Mouse (Mus musculus) small intestine, adult 2 months (tissue): ENCODE data around the gene H2-DMa. TPM values are rescaled to one million over a fixed set of nuclear protein-coding genes. Genes with fewer than 3 reads are reported as not detected.

Source experiments
- H3K27ac ChIP-seq: fragments of 200-500 bp; 2 replicates; pipeline ENCODE4 v1.5.1; 2012; ENCODE audit warnings: low read depth, low read length, control low read depth, inconsistent platforms; ENCODE audit not compliant: insufficient read depth
- H3K27me3 ChIP-seq: fragments of 200-500 bp; 2 replicates; pipeline ENCODE4 v1.6.1; 2012; ENCODE audit warnings: mild to moderate bottlenecking, moderate library complexity, low read length, inconsistent platforms; ENCODE audit not compliant: control insufficient read depth, insufficient read depth
- H3K36me3 ChIP-seq: fragments of 200-500 bp; 2 replicates; pipeline ENCODE4 v1.6.1; 2012; ENCODE audit warnings: mild to moderate bottlenecking, low read length, control low read depth, inconsistent platforms; ENCODE audit not compliant: control insufficient read depth, insufficient read depth
- H3K4me1 ChIP-seq: fragments of 200-500 bp; 2 replicates; pipeline ENCODE4 v1.6.1; 2012; ENCODE audit warnings: low read length, inconsistent platforms, mixed read lengths; ENCODE audit not compliant: control insufficient read depth, insufficient read depth, insufficient read length
- H3K4me3 ChIP-seq: fragments of 200-500 bp; 2 replicates; pipeline ENCODE4 v1.5.1; 2012; ENCODE audit warnings: low read depth, mild to moderate bottlenecking, control low read depth, inconsistent platforms, low read length, moderate library complexity
- CTCF ChIP-seq: fragments of 200-500 bp; IDR thresholded peaks from 2 replicates; pipeline ENCODE4 v1.5.1; 2012; ENCODE audit warnings: low read depth, mild to moderate bottlenecking, control low read depth, inconsistent platforms, low read length, moderate library complexity, mixed read lengths; ENCODE audit not compliant: insufficient replicate concordance, insufficient read length; ENCODE audit errors: extremely low read depth
- POLR2A ChIP-seq: fragments of 200-500 bp; IDR thresholded peaks from 2 replicates; pipeline ENCODE4 v1.6.1; 2012; ENCODE audit warnings: low read depth, mild to moderate bottlenecking, control low read depth, inconsistent platforms, low read length, moderate library complexity
- WGBS: fragments of 180-500 bp; shearing (Covaris S2); methylation state at CpG from one replicate; pipeline ENCODE4 v1.1.7; 2018; 5-methylcytosine and 5-hydroxymethylcytosine counted together
- polyA plus RNA-seq: library from polyadenylated mRNA; depleted of rRNA; stranded (reverse); fragments of >200 nt; gene quantifications from 2 replicates; pipeline ENCODE4 v1.2.3, GENCODE M21; 2012

H2-DMa gene
- polyA plus RNA-seq, 1 experiment = 169 TPM

- 64% methylated on average over 6 of the region's 6 CpGs for WGBS
- no peak for TF ChIP-seq POLR2A
- peak; percentile 31; the same call in 1 of the 2 replicates for TF ChIP-seq CTCF
- Histone ChIP-seq H3K36me3 (peaks cover 4% of the 10 kb centered on the region; the same call in 1 of the 2 replicates), H3K27me3 (no peaks in the 10 kb centered on the region), H3K4me3 (no peak overlapping the region), H3K4me1 (no peaks in the 10 kb centered on the region), H3K27ac (no peak overlapping the region)
Measured at GRCm38 (mm10) chr17:34165033-34165730, 45.8 kb downstream of the H2-DMa start.

GRCm38 (mm10) chr17:34169279-34169678 lies 49.9 kb downstream of the H2-DMa start:
- H3K36me3 ChIP-seq = no peaks in the 10 kb centered on the region
- no peak overlapping the region for H3K27ac ChIP-seq
- H3K4me1 ChIP-seq = no peaks in the 10 kb centered on the region
- TF ChIP-seq CTCF (peak; percentile 77; the same call in 1 of the 2 replicates), POLR2A (no peak)
- no peak overlapping the region for H3K4me3 ChIP-seq
- 0% methylated on average over 2 of the region's 2 CpGs for WGBS
- H3K27me3 ChIP-seq = no peaks in the 10 kb centered on the region

GRCm38 (mm10) chr17:34170487-34170876 lies 51.1 kb downstream of the H2-DMa start:
- Histone ChIP-seq H3K27me3 (no peaks in the 10 kb centered on the region), H3K36me3 (no peaks in the 10 kb centered on the region), H3K4me3 (no peak overlapping the region), H3K27ac (no peak overlapping the region), H3K4me1 (no peaks in the 10 kb centered on the region)
- 8% methylated on average over 4 of the region's 4 CpGs for WGBS
- no peak for TF ChIP-seq POLR2A
- TF ChIP-seq CTCF = no peak

- H3K4me1 ChIP-seq = no peaks in the 10 kb centered on the region
- WGBS = 36% methylated on average over 13 of the region's 13 CpGs
- H3K4me3 ChIP-seq = no peak overlapping the region
- H3K36me3 ChIP-seq = no peaks in the 10 kb centered on the region
- no peak overlapping the region for H3K27ac ChIP-seq
- H3K27me3 ChIP-seq = no peaks in the 10 kb centered on the region
- TF ChIP-seq CTCF = no peak; the same call in 1 of the 2 replicates
- TF ChIP-seq POLR2A = no peak
Measured at GRCm38 (mm10) chr17:34170877-34171498, 51.6 kb downstream of the H2-DMa start.

GRCm38 (mm10) chr17:34172528-34172927 lies 53.2 kb downstream of the H2-DMa start:
- H3K36me3 ChIP-seq = no peaks in the 10 kb centered on the region
- H3K27ac ChIP-seq = no peak overlapping the region
- H3K4me3 ChIP-seq = no peak overlapping the region
- no peaks in the 10 kb centered on the region for H3K27me3 ChIP-seq
- TF ChIP-seq CTCF = peak; percentile 16; the same call in 1 of the 2 replicates
- no peak for TF ChIP-seq POLR2A
- WGBS = 97% methylated on average over 5 of the region's 5 CpGs
- H3K4me1 ChIP-seq = no peaks in the 10 kb centered on the region

GRCm38 (mm10) chr17:34174075-34174474 lies 54.7 kb downstream of the H2-DMa start:
- 48% methylated on average over 1 of the region's 1 CpGs for WGBS
- no peak overlapping the region for H3K27ac ChIP-seq
- no peaks in the 10 kb centered on the region for H3K36me3 ChIP-seq
- no peaks in the 10 kb centered on the region for H3K4me1 ChIP-seq
- H3K27me3 ChIP-seq = no peaks in the 10 kb centered on the region
- H3K4me3 ChIP-seq = no peak overlapping the region
- TF ChIP-seq CTCF (no peak), POLR2A (no peak)

GRCm38 (mm10) chr17:34177179-34177578 lies 57.8 kb downstream of the H2-DMa start:
- Histone ChIP-seq H3K4me3 (no peak overlapping the region), H3K36me3 (peaks cover 12% of the 10 kb centered on the region), H3K27me3 (no peaks in the 10 kb centered on the region), H3K4me1 (peaks cover 2% of the 10 kb centered on the region; the same call in 1 of the 2 replicates), H3K27ac (no peak overlapping the region)
- 77% methylated on average over 4 of the region's 4 CpGs for WGBS
- TF ChIP-seq CTCF (no peak), POLR2A (no peak)
